Mouse (Mus musculus) c-Kit-positive CD71-negative TER-119-negative erythroid progenitor cells, embryonic 14.5 days (primary cell): ENCODE data around the gene H2al1d.
"Not testable (repeated sequence)": the region's sequence is repeated elsewhere in the genome, so short reads cannot be mapped to it uniquely, and the experiment has no call there.

Experiments used
- DNase-seq: peaks from one replicate; pipeline ENCODE4 v3.0.0-alpha.2; 2013; ENCODE audit warnings: low read depth

Gene H2al1d

GRCm38 (mm10) chrX:11308524-11308923 is at the start of gene H2al1d:
H2al1d (plus strand) TSS chrX:11308824.
- DNase-seq = not testable (repeated sequence)

- DNase-seq = no peak
Measured at GRCm38 (mm10) chrX:11264918-11265317, 43.7 kb upstream of the H2al1d start.

- no peak for DNase-seq
Measured at GRCm38 (mm10) chrX:11267791-11268190, 40.8 kb upstream of the H2al1d start.

- DNase-seq = no peak
Measured at GRCm38 (mm10) chrX:11269074-11269473, 39.5 kb upstream of the H2al1d start.

GRCm38 (mm10) chrX:11273190-11273589 is 35.4 kb upstream of the H2al1d start:
- no peak for DNase-seq

- DNase-seq = no peak
Measured at GRCm38 (mm10) chrX:11277083-11277482, 31.5 kb upstream of the H2al1d start.

GRCm38 (mm10) chrX:11280741-11281140 is 27.9 kb upstream of the H2al1d start:
- no peak for DNase-seq

- no peak for DNase-seq
Measured at GRCm38 (mm10) chrX:11288306-11288882, 20.2 kb upstream of the H2al1d start.

- no peak for DNase-seq
Measured at GRCm38 (mm10) chrX:11289244-11289643, 19.4 kb upstream of the H2al1d start.

GRCm38 (mm10) chrX:11298957-11299356 is 9.7 kb upstream of the H2al1d start, which contains the start of gene H2al1a:
H2al1a (plus strand) TSS chrX:11299257.
- DNase-seq = not testable (repeated sequence)

- not testable (repeated sequence) for DNase-seq
Measured at GRCm38 (mm10) chrX:11302132-11302531, 6.5 kb upstream of the H2al1d start, which contains the start of gene H2al1b. H2al1b (plus strand) TSS chrX:11302432.

- not testable (repeated sequence) for DNase-seq
Measured at GRCm38 (mm10) chrX:11305355-11305754, 3.3 kb upstream of the H2al1d start, which contains the start of gene H2al1c. H2al1c (plus strand) TSS chrX:11305655.

- not testable (repeated sequence) for DNase-seq
Measured at GRCm38 (mm10) chrX:11311634-11312033, 3.0 kb downstream of the H2al1d start, which contains the start of gene H2al1e. H2al1e (plus strand) TSS chrX:11311934.

- DNase-seq = not testable (repeated sequence)
Measured at GRCm38 (mm10) chrX:11314858-11315257, 6.2 kb downstream of the H2al1d start, which contains the start of gene H2al1f. H2al1f (plus strand) TSS chrX:11315158.

GRCm38 (mm10) chrX:11317956-11318355 is 9.3 kb downstream of the H2al1d start, which contains the start of gene H2al1g:
H2al1g (plus strand) TSS chrX:11318256.
- not testable (repeated sequence) for DNase-seq

- not testable (repeated sequence) for DNase-seq
Measured at GRCm38 (mm10) chrX:11321192-11321591, 12.6 kb downstream of the H2al1d start, which contains the start of gene H2al1h. H2al1h (plus strand) TSS chrX:11321492.

- not testable (repeated sequence) for DNase-seq
Measured at GRCm38 (mm10) chrX:11324359-11324758, 15.7 kb downstream of the H2al1d start, which contains the start of gene H2al1i. H2al1i (plus strand) TSS chrX:11324659.

- not testable (repeated sequence) for DNase-seq
Measured at GRCm38 (mm10) chrX:11327522-11327921, 18.9 kb downstream of the H2al1d start, which contains the start of gene H2al1j. H2al1j (plus strand) TSS chrX:11327822.

- no peak for DNase-seq
Measured at GRCm38 (mm10) chrX:11345762-11346161, 37.1 kb downstream of the H2al1d start.

- no peak for DNase-seq
Measured at GRCm38 (mm10) chrX:11346756-11347155, 38.1 kb downstream of the H2al1d start.
